Mouse (Mus musculus) MEL (cell line): ENCODE measurements around the gene Cactin. TPM values are rescaled to one million over a fixed set of nuclear protein-coding genes. Genes with fewer than 3 reads are reported as not detected.

Experiments
- DNase-seq: peaks from one replicate; pipeline ENCODE4 v3.0.0; 2011; ENCODE audit warnings: low read depth, low spot score
- H3K27ac ChIP-seq: 2 replicates; pipeline ENCODE4 v1.5.1; 2012; ENCODE audit warnings: low read depth, mild to moderate bottlenecking, control low read depth, low read length, moderate library complexity; ENCODE audit not compliant: control insufficient read depth
- H3K27me3 ChIP-seq, 2 experiments: fragments of 150-350 bp in 1 of 2; sonication (generic) in 1 of 2; 2 replicates each; pipeline ENCODE4 v1.6.1; 2012; ENCODE audit warnings: low read length in 2 of 2, mild to moderate bottlenecking in 2 of 2, improper control_type of control experiment in 1 of 2, moderate library complexity in 1 of 2; ENCODE audit not compliant: insufficient read depth in 2 of 2, control insufficient read depth in 1 of 2
- H3K36me3 ChIP-seq, 2 experiments: 2 replicates each; pipeline ENCODE4 v1.6.1; 2012 to 2014; ENCODE audit warnings: low read length in 2 of 2, improper control_type of control experiment in 1 of 2, inconsistent platforms in 1 of 2, mild to moderate bottlenecking in 1 of 2; ENCODE audit not compliant: insufficient read depth in 2 of 2, control insufficient read depth in 1 of 2
- H3K4me1 ChIP-seq, 2 experiments: fragments of 150-350 bp in 1 of 2; sonication (generic) in 1 of 2; 2 replicates each; pipeline ENCODE4 v1.6.1; 2012; ENCODE audit warnings: low read length in 2 of 2, improper control_type of control experiment in 1 of 2, mild to moderate bottlenecking in 1 of 2; ENCODE audit not compliant: insufficient read depth in 2 of 2, control insufficient read depth in 1 of 2
- H3K4me3 ChIP-seq, 2 experiments: fragments of 150-350 bp in 1 of 2; sonication (generic) in 1 of 2; 2 replicates each; pipeline ENCODE4 v1.5.1; 2012; ENCODE audit warnings: low read depth in 2 of 2, low read length in 2 of 2, mild to moderate bottlenecking in 2 of 2, moderate library complexity in 2 of 2, control low read depth in 1 of 2, improper control_type of control experiment in 1 of 2; ENCODE audit not compliant: control insufficient read depth in 1 of 2, insufficient read depth in 1 of 2
- H3K79me2 ChIP-seq: 2 replicates; pipeline ENCODE4 v1.6.1; 2012; ENCODE audit warnings: mild to moderate bottlenecking, low read length, moderate library complexity; ENCODE audit not compliant: control insufficient read depth, poor library complexity, insufficient read depth
- H3K9ac ChIP-seq: 2 replicates; pipeline ENCODE4 v1.6.1; 2012; ENCODE audit warnings: low read depth, mild to moderate bottlenecking, control low read depth, low read length, moderate library complexity; ENCODE audit not compliant: control insufficient read depth, poor library complexity, severe bottlenecking
- H3K9me3 ChIP-seq: fragments of 150-350 bp; sonication (generic); replicated peaks from 2 replicates; pipeline ENCODE4 v1.6.1; 2012; ENCODE audit warnings: mild to moderate bottlenecking, low read length, improper control_type of control experiment, moderate library complexity; ENCODE audit not compliant: insufficient read depth
- CHD1 ChIP-seq: IDR thresholded peaks from 2 replicates; pipeline ENCODE4 v1.6.1; 2012; ENCODE audit warnings: low read depth, mild to moderate bottlenecking, inconsistent platforms, low read length, improper control_type of control experiment
- CHD2 ChIP-seq: IDR thresholded peaks from 2 replicates; pipeline ENCODE4 v1.6.1; 2011; ENCODE audit warnings: low read length, improper control_type of control experiment
- ETS1 ChIP-seq: IDR thresholded peaks from 2 replicates; pipeline ENCODE4 v1.6.1; 2012; ENCODE audit warnings: low read depth, mild to moderate bottlenecking, inconsistent platforms, low read length, improper control_type of control experiment, moderate library complexity
- GATA1 ChIP-seq: IDR thresholded peaks from 2 replicates; pipeline ENCODE4 v1.6.1; 2011; ENCODE audit warnings: low read depth, low read length, improper control_type of control experiment
- HCFC1 ChIP-seq: IDR thresholded peaks from 2 replicates; pipeline ENCODE4 v1.6.1; 2012; ENCODE audit warnings: low read depth, mild to moderate bottlenecking, inconsistent platforms, low read length, improper control_type of control experiment, moderate library complexity
- KAT2A ChIP-seq: conservative IDR thresholded peaks from 2 replicates; pipeline ENCODE4 v1.6.1; 2012; ENCODE audit warnings: low read depth, low read length, improper control_type of control experiment, inconsistent platforms
- MAFK ChIP-seq: IDR thresholded peaks from 2 replicates; pipeline ENCODE4 v1.6.1; 2011; ENCODE audit warnings: low read depth, mild to moderate bottlenecking, low read length, improper control_type of control experiment, borderline replicate concordance
- MAX ChIP-seq: IDR thresholded peaks from 2 replicates; pipeline ENCODE4 v1.6.1; 2011; ENCODE audit warnings: low read length, improper control_type of control experiment
- MXI1 ChIP-seq: IDR thresholded peaks from 2 replicates; pipeline ENCODE4 v1.6.1; 2011; ENCODE audit warnings: mild to moderate bottlenecking, low read depth, low read length, improper control_type of control experiment
- MYB ChIP-seq: IDR thresholded peaks from 2 replicates; pipeline ENCODE4 v1.6.1; 2011; ENCODE audit warnings: mild to moderate bottlenecking, low read depth, low read length, improper control_type of control experiment
- POLR2A ChIP-seq, 2 experiments: IDR thresholded peaks; 2 replicates each; pipeline ENCODE4 v1.6.1; 2011 to 2012; ENCODE audit warnings: low read length in 2 of 2, mild to moderate bottlenecking in 2 of 2, control low read depth in 1 of 2, improper control_type of control experiment in 1 of 2, low read depth in 1 of 2, moderate library complexity in 1 of 2; ENCODE audit not compliant: control insufficient read depth in 1 of 2, insufficient read depth in 1 of 2, poor library complexity in 1 of 2
- POLR2AphosphoS2 ChIP-seq: IDR thresholded peaks from 2 replicates; pipeline ENCODE4 v1.6.1; 2011; ENCODE audit warnings: low read length, improper control_type of control experiment
- POLR2AphosphoS5 ChIP-seq: IDR thresholded peaks from 2 replicates; pipeline ENCODE4 v1.6.1; 2012; ENCODE audit warnings: low read depth, borderline replicate concordance, mild to moderate bottlenecking, inconsistent platforms, low read length, moderate library complexity, mixed read lengths
- SMC3 ChIP-seq: IDR thresholded peaks from 2 replicates; pipeline ENCODE4 v1.6.1; 2011; ENCODE audit warnings: low read depth, low read length, improper control_type of control experiment
- TCF12 ChIP-seq: IDR thresholded peaks from 2 replicates; pipeline ENCODE4 v1.6.1; 2014; ENCODE audit warnings: low read depth, mild to moderate bottlenecking, inconsistent platforms, low read length, improper control_type of control experiment, moderate library complexity
- USF2 ChIP-seq, 2 experiments: IDR thresholded peaks; 2 replicates each; pipeline ENCODE4 v1.6.1; 2011 to 2012; ENCODE audit warnings: improper control_type of control experiment in 2 of 2, low read length in 2 of 2, borderline replicate concordance in 1 of 2, inconsistent platforms in 1 of 2, low read depth in 1 of 2, mild to moderate bottlenecking in 1 of 2; ENCODE audit not compliant: insufficient read depth in 1 of 2
- ZKSCAN1 ChIP-seq: IDR thresholded peaks from 2 replicates; pipeline ENCODE4 v1.6.1; 2012; ENCODE audit warnings: low read depth, mild to moderate bottlenecking, inconsistent platforms, low read length, improper control_type of control experiment, moderate library complexity
- ZMIZ1 ChIP-seq: IDR thresholded peaks from 2 replicates; pipeline ENCODE4 v1.6.1; 2012; ENCODE audit warnings: low read depth, mild to moderate bottlenecking, inconsistent platforms, low read length, improper control_type of control experiment, moderate library complexity
- polyA plus RNA-seq, 2 experiments: library from polyadenylated mRNA; stranded (reverse) in 1 of 2; unstranded in 1 of 2; fragments of >175 nt in 1 of 2; fragments of >200 nt in 1 of 2; gene quantifications; 2 replicates each; pipeline versions ENCODE4 v1.2.1 to v1.2.4; 2012; ENCODE audit warnings: low replicate concordance in 2 of 2, low read depth in 1 of 2; ENCODE audit not compliant: insufficient read length in 2 of 2, insufficient read depth in 1 of 2, missing spikeins in 1 of 2
- total RNA-seq: library from RNA; depleted of rRNA; stranded (reverse); fragments of 300-350 nt; gene quantifications from 2 replicates; pipeline ENCODE4 v1.2.3, GENCODE M21; 2012

The Cactin gene
- total and polyA plus RNA-seq, 3 experiments = 47.6 to 66.8 TPM; not detected in 1

DNA sequence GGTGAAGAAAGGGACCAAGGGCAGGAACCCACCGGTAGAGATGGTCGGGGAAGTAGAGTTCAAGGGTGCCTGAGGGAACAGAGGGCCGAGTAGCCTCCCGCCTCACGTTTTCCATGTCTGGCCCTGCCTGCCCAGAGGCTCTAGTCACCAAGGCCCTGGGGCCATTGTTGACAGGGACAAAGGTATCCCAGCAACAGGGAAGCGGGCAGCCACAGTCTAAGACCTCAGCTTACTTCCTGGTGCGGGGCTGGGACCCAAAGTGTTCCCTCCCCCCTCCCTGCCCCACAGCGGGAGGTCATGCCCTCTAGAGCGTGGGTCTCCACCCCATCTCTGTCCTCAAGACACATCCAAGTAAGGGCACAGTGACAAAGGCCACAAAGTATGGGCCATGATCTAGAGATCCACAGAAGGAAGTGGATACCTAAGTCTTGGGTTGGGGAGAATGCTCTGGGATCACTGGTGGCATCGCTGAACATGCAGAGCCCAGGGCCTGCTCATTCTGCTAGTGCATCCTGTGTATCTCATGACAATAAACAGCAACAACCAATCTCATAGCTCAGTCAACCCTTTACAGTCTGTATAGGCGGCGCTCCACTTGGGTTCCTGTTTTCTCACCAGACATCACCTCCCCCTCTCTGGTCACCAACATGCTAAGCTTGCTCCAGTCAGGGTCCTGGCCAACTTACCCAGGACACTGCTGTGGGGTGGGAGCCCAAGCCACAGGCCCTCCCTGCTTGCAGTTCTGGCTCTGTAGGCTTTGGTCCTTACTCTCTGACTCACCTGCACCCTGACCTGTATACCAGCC lies 45.0 kb downstream of the Cactin start, which contains the start of gene 4930404N11Rik (continued):
- TF ChIP-seq ZMIZ1 (peak; percentile 76), SMC3 (no peak), MXI1 (no peak), ZKSCAN1 (no peak), HCFC1 (no peak), MYB (no peak)

DNA sequence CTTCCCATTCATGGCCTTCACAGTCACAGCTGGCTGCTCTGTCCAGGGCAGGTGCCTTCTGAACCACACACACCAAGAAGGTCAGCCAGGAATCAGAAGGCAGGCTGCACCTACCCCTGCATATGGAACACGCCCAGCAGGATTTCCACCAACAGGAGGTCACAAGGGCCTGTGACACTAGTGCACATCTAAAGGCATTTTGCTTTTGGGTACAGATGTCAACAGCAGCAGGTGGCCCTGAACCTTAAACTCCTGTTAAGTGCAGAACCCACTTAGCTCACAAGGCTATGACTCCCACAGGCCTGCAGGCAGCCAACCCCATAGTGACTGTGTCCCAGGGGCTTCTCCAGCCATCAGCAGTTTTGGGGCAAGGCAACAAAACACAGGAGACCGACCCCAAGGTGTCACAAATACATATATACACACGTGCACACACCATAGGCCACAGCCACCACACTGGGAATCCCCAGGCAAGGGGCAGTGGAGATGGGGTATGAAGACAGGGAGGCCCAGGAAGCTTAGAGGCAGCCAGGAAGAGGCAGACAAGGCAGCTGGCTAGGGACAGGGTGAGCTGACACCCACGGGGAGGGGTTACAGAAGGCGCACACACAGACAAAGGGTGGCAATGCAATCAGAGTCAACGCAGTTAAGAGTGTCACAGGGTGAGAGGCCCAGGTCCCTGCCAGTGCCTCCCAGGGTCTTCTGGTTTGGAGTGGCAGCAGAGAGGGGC lies 45.7 kb downstream of the Cactin start:
- Histone ChIP-seq H3K9ac (no peak overlapping the region), H3K27ac (no peak overlapping the region), H3K79me2 (no peaks in the 10 kb centered on the region), H3K4me1 (peaks cover 0 to 5% of the 10 kb centered on the region in 2 experiments; a peak in 1 of 4 replicates), H3K9me3 (no peaks in the 10 kb centered on the region), H3K27me3 (no peaks in the 10 kb centered on the region), H3K36me3 (0 out of 4 replicates have a peak, but pooled peaks cover 0 to 3% of the 10 kb centered on the region in 2 experiments), H3K4me3 (no peak overlapping the region)
- TF ChIP-seq POLR2AphosphoS2 (peak; percentile 69), MAX (no peak), HCFC1 (no peak), POLR2AphosphoS5 (peak; percentile 85; the same call in 1 of the 2 replicates), TCF12 (no peak), CHD1 (no peak), MAFK (no peak), ZKSCAN1 (no peak), ETS1 (no peak), USF2 (IDR thresholded peaks at IDR 0.05; ENCODE audit: borderline replicate concordance in 1 of 2, insufficient read depth in 1 of 2, low read depth in 1 of 2, low read length in 2 of 2) (no peak), MYB (no peak), CHD2 (peak; percentile 5; the same call in 1 of the 2 replicates), GATA1 (no peak), SMC3 (peak; percentile 8), ZMIZ1 (peak; percentile 31; the same call in 1 of the 2 replicates), KAT2A (no peak), POLR2A (IDR thresholded peaks at IDR 0.05; ENCODE audit: control insufficient read depth in 1 of 2, insufficient read depth in 1 of 2, low read depth in 1 of 2, low read length in 2 of 2, poor library complexity in 1 of 2) (peak; percentile 9 to 19; a peak in 1 of 4 replicates)
- DNase-seq = peak; percentile 53
